Comparison of ENCODE assay signal across 24 mouse cellular contexts in genomic region chr16:6777506-6778185, GRCm38 (mm10).
DNase-seq lines count a peak whose midpoint lies in the region; TF ChIP-seq lines count a peak whose summit lies in the region.
"Had no signal": no experiment of that assay in that cellular context is flagged by ENCODE, and none has a peak within 500 bp of the region (broad histone marks: within the 10 kb centered on the region; RNA-seq: fewer than 3 reads in every experiment).

No protein-coding gene starts in this region.

- H3K4me1 ChIP-seq in heart, adult 2 months (ENCODE audit: control insufficient read depth, insufficient read depth, low read length), result no peaks in the 10 kb centered on the region
- H3K4me1 ChIP-seq in testis, adult 2 months (ENCODE audit: control insufficient read depth, insufficient read depth, low read length), result peaks cover 9% of the 10 kb centered on the region
- H3K4me1 ChIP-seq: embryonic facial prominence, embryonic 13.5 days; embryonic facial prominence, embryonic 15.5 days; forebrain, embryonic 10.5 days; forebrain, embryonic 12.5 days had no signal

- no peak overlapping the region for H3K9ac ChIP-seq in heart, adult 2 months (ENCODE audit: low read depth, low read length)
- H3K9ac ChIP-seq: embryonic facial prominence, embryonic 13.5 days; embryonic facial prominence, embryonic 15.5 days; forebrain, embryonic 12.5 days had no signal

- H3K79me2 ChIP-seq in heart, adult 2 months (replicated peaks; ENCODE audit: control insufficient read depth, insufficient read depth, low read length), result no peaks in the 10 kb centered on the region

- no peaks in the 10 kb centered on the region for H3K36me3 ChIP-seq in heart, adult 2 months (ENCODE audit: control insufficient read depth, insufficient read depth, low read length)
- H3K36me3 ChIP-seq in testis, adult 2 months (ENCODE audit: control insufficient read depth, insufficient read depth, low read length), result no peaks in the 10 kb centered on the region
- H3K36me3 ChIP-seq: embryonic facial prominence, embryonic 13.5 days; embryonic facial prominence, embryonic 15.5 days; forebrain, embryonic 10.5 days; forebrain, embryonic 12.5 days; G1E had no signal

- no peaks in the 10 kb centered on the region for H3K27me3 ChIP-seq in heart, adult 2 months (ENCODE audit: control insufficient read depth, insufficient read depth, low read length)
- no peaks in the 10 kb centered on the region for H3K27me3 ChIP-seq in testis, adult 2 months (ENCODE audit: control insufficient read depth, insufficient read depth, low read length)
- H3K27me3 ChIP-seq: CH12.LX; embryonic facial prominence, embryonic 13.5 days; embryonic facial prominence, embryonic 15.5 days; forebrain, embryonic 12.5 days; Patski had no signal

- no peak for TF ChIP-seq EP300 in heart, adult 2 months (IDR thresholded peaks at IDR 0.05; ENCODE audit: insufficient read depth, low read depth, low read length)

- TF ChIP-seq CTCF in heart, adult 2 months (IDR thresholded peaks at IDR 0.05), result no peak
- TF ChIP-seq CTCF in testis, adult 2 months (IDR thresholded peaks at IDR 0.05; ENCODE audit: control insufficient read depth, insufficient read depth, insufficient replicate concordance, low read depth, low read length), result no peak

- WGBS in heart, adult 2 months, result 76% methylated on average over 6 of the region's 6 CpGs

- H3K27ac ChIP-seq in heart, adult 2 months, result no peak overlapping the region
- no peak overlapping the region for H3K27ac ChIP-seq in testis, adult 2 months (ENCODE audit: control insufficient read depth, insufficient read depth, low read depth, low read length)
- H3K27ac ChIP-seq: embryonic facial prominence, embryonic 13.5 days; embryonic facial prominence, embryonic 15.5 days; forebrain, embryonic 10.5 days; forebrain, embryonic 12.5 days had no signal

- peak; percentile 57 for DNase-seq in heart, adult 11 months
- no peak for DNase-seq in heart, adult 2 months
- DNase-seq in testis, postnatal 14 days (ENCODE audit: low spot score), result no peak
- DNase-seq in R1 (ENCODE audit: low read depth, low spot score), result peak; percentile 79
- DNase-seq in gastrocnemius, postnatal 14 days, result no peak
- no peak for DNase-seq in lung, postnatal 10 days
- DNase-seq: adrenal gland, adult 8-10 months; adrenal gland, postnatal 14 days; adrenal gland, postnatal 36 days; B cell, adult 2 months; cerebellum, adult 11-12 months; cerebellum, adult 9-10 months; cerebellum, postnatal 10 days; cerebellum, postnatal 36 days; embryo, embryonic 11 days had no signal

- intact Hi-C loops in heart, adult 2 months (cut with DNase I), result no loop called here
- intact Hi-C loops in gastrocnemius, postnatal 14 days (cut with DNase I; ENCODE audit: low total_unique reads), result no loop called here

- TF ChIP-seq POLR2A in heart, adult 2 months (IDR thresholded peaks at IDR 0.05; ENCODE audit: insufficient read depth, low read depth, low read length), result no peak
- TF ChIP-seq POLR2A in testis, adult 2 months (IDR thresholded peaks at IDR 0.05; ENCODE audit: control insufficient read depth, low read depth, low read length), result no peak

- no peak overlapping the region for H3K4me3 ChIP-seq in heart, adult 2 months
- H3K4me3 ChIP-seq in testis, adult 2 months (ENCODE audit: control insufficient read depth, low read depth, low read length), result peak overlapping the region; percentile 4; the same call in 1 of the 2 replicates
- H3K4me3 ChIP-seq: embryonic facial prominence, embryonic 13.5 days; embryonic facial prominence, embryonic 15.5 days; erythroblast, embryonic 14.5 days; forebrain, embryonic 10.5 days; forebrain, embryonic 12.5 days had no signal

Comparison
In these comparisons a context has a peak if more than half of its experiments do, and no peak if none do; other contexts are left out.
1. DNase-seq: peak in heart, adult 11 months (single experiment) and R1 (single experiment); none in heart, adult 2 months (0 of 2), testis, postnatal 14 days (single experiment), gastrocnemius, postnatal 14 days (single experiment) and lung, postnatal 10 days (single experiment).